In genomic region chr17:28022854-28023655, GRCm38 (mm10) we compare ENCODE assay signal across 9 mouse cellular contexts. TPM values are rescaled to one million over a fixed set of nuclear protein-coding genes. Genes with fewer than 3 reads are reported as not detected.
DNase-seq lines count a peak whose midpoint lies in the region; ATAC-seq lines count a peak whose summit lies in the region.
"Had no signal": no experiment of that assay in that cellular context is flagged by ENCODE, and none has a peak within 500 bp of the region (broad histone marks: within the 10 kb centered on the region; RNA-seq: fewer than 3 reads in every experiment).

No protein-coding gene starts in this region.

- DNase-seq in heart, postnatal 25 days (ENCODE audit: low spot score) = no peak
- peak; percentile 26 for DNase-seq in MN1 (ENCODE audit: low spot score)
- DNase-seq in kidney, postnatal 25 days = peak; percentile 75 to 93
- DNase-seq in c-Kit-positive CD71-positive TER-119-positive erythroid progenitor cells, embryonic 14.5 days (ENCODE audit: low spot score) = no peak
- DNase-seq in urinary bladder, postnatal 4 days (ENCODE audit: low spot score in 2 of 2) = no peak

- H3K9me3 ChIP-seq in heart, embryonic 11.5 days (replicated peaks; ENCODE audit: control insufficient read depth, low read length) = no peaks in the 10 kb centered on the region
- H3K9me3 ChIP-seq in forebrain, embryonic 13.5 days (replicated peaks) = no peaks in the 10 kb centered on the region
- H3K9me3 ChIP-seq: midbrain, embryonic 12.5 days had no signal

- no peaks in the 10 kb centered on the region for H3K36me3 ChIP-seq in heart, embryonic 11.5 days (ENCODE audit: control insufficient read depth, insufficient read depth, low read length)
- H3K36me3 ChIP-seq in forebrain, embryonic 13.5 days (ENCODE audit: poor library complexity, severe bottlenecking) = no peaks in the 10 kb centered on the region
- H3K36me3 ChIP-seq: midbrain, embryonic 12.5 days had no signal

- intact Hi-C loops in heart, postnatal 25 days (cut with DNase I) = no loop called here

- no peak overlapping the region for H3K27ac ChIP-seq in heart, embryonic 11.5 days (ENCODE audit: low read depth, low read length)
- H3K27ac ChIP-seq in forebrain, embryonic 13.5 days = 0 out of 2 replicates have a peak overlapping the region, but pooled peaks have one; percentile 20
- H3K27ac ChIP-seq: midbrain, embryonic 12.5 days had no signal

- 83% methylated on average over 22 of the region's 22 CpGs for WGBS in heart, embryonic 11.5 days (ENCODE audit: insufficient replicate concordance)
- 67% methylated on average over 22 of the region's 22 CpGs for WGBS in forebrain, embryonic 13.5 days

- ATAC-seq in heart, embryonic 11.5 days (replicated peaks; ENCODE audit: insufficient number of reproducible peaks, low FRiP score, low TSS enrichment) = no peak
- ATAC-seq in forebrain, embryonic 13.5 days = no peak
- ATAC-seq in CD4-positive, CD25-positive, alpha-beta regulatory T cell, adult 4 months = no peak

- 0 out of 2 replicates have a peak overlapping the region, but pooled peaks have one; percentile 16 for H3K9ac ChIP-seq in heart, embryonic 11.5 days (ENCODE audit: low read depth, low read length)
- H3K9ac ChIP-seq in forebrain, embryonic 13.5 days = no peak overlapping the region
- H3K9ac ChIP-seq: midbrain, embryonic 12.5 days had no signal

- H3K4me2 ChIP-seq in heart, embryonic 11.5 days = no peak overlapping the region
- H3K4me2 ChIP-seq in forebrain, embryonic 13.5 days = no peak overlapping the region
- H3K4me2 ChIP-seq: midbrain, embryonic 12.5 days had no signal

- H3K4me3 ChIP-seq in heart, embryonic 11.5 days (ENCODE audit: low read depth, low read length) = no peak overlapping the region
- no peak overlapping the region for H3K4me3 ChIP-seq in forebrain, embryonic 13.5 days
- H3K4me3 ChIP-seq: midbrain, embryonic 12.5 days had no signal

- peaks cover 46% of the 10 kb centered on the region for H3K4me1 ChIP-seq in heart, embryonic 11.5 days (ENCODE audit: control insufficient read depth, insufficient read depth, low read length)
- H3K4me1 ChIP-seq in forebrain, embryonic 13.5 days = peaks cover 79% of the 10 kb centered on the region

- no peaks in the 10 kb centered on the region for H3K27me3 ChIP-seq in heart, embryonic 11.5 days (ENCODE audit: control insufficient read depth, insufficient read depth, low read length)
- H3K27me3 ChIP-seq in forebrain, embryonic 13.5 days = no peaks in the 10 kb centered on the region
- H3K27me3 ChIP-seq: midbrain, embryonic 12.5 days had no signal

RNA-seq across cellular contexts. Expression of gene Tcp11, which starts 57.4 kb away (rescaled TPM):
- polyA plus RNA-seq in heart, embryonic 11.5 days (2014; fragmentation: Nextera tagmentation; extraction: Ambion mirVana) = 0.34 and 0.49 TPM in 2 replicates
- not detected for total RNA-seq in heart, postnatal 25 days (2021)
- 1.4 TPM in 2 replicates for polyA plus RNA-seq in forebrain, embryonic 13.5 days (2015; fragmentation: Nextera tagmentation; extraction: Ambion mirVana)
- polyA plus RNA-seq in CD4-positive, CD25-positive, alpha-beta regulatory T cell, adult 4 months (2017; shearing (Covaris generic)) = 1 to 10 TPM; 3.1 to 3.8 TPM

Comparison
In these comparisons a context has a peak if more than half of its experiments do, and no peak if none do; other contexts are left out.
1. DNase-seq: peak in MN1 (single experiment) and kidney, postnatal 25 days (2 of 2); none in heart, postnatal 25 days (single experiment), c-Kit-positive CD71-positive TER-119-positive erythroid progenitor cells, embryonic 14.5 days (single experiment) and urinary bladder, postnatal 4 days (0 of 2).